Mouse (Mus musculus): ENCODE measurements around the gene Gm3029. TPM values are rescaled to one million over a fixed set of nuclear protein-coding genes. Genes with fewer than 3 reads are reported as not detected.

Gm3029 gene
- not detected in 2 replicates for polyA plus RNA-seq (2015; fragmentation: Nextera tagmentation; extraction: Ambion mirVana)

GRCm38 (mm10) chr14:3931456-3931855 lies at the start of gene Gm3029:
Gene Gm3029 (plus strand): TSS chr14:3931756.

GRCm38 (mm10) chr14:3883872-3884271 lies 47.7 kb upstream of the Gm3029 start, which contains the start of gene Gm2916:
Gene Gm2916 (plus strand): TSS chr14:3884172.

GRCm38 (mm10) chr14:3963247-3963646 lies 31.7 kb downstream of the Gm3029 start, which contains the start of gene Gm3095:
Gene Gm3095 (plus strand): TSS chr14:3963547.

Other genes with a start within 250 kb of the Gm3029 start
- gene Gm3043, start 243.0 kb upstream of the Gm3029 start, polyA plus RNA-seq (2015; fragmentation: Nextera tagmentation; extraction: Ambion mirVana), result not detected in 2 replicates
- 4.1 and 6.6 TPM in 2 replicates for gene Gm3002, start 121.7 kb upstream of the Gm3029 start, polyA plus RNA-seq (2015; fragmentation: Nextera tagmentation; extraction: Ambion mirVana)
- gene Gm3033, start 85.5 kb upstream of the Gm3029 start, polyA plus RNA-seq (2015; fragmentation: Nextera tagmentation; extraction: Ambion mirVana), result not detected in 2 replicates
- gene Gm2916, start 47.6 kb upstream of the Gm3029 start, polyA plus RNA-seq (2015; fragmentation: Nextera tagmentation; extraction: Ambion mirVana), result not detected in 2 replicates
- 1.6 and 2.2 TPM in 2 replicates for gene Gm3095, start 31.8 kb downstream of the Gm3029 start, polyA plus RNA-seq (2015; fragmentation: Nextera tagmentation; extraction: Ambion mirVana)
- not detected in 2 replicates for gene Gm3099, start 66.6 kb downstream of the Gm3029 start, polyA plus RNA-seq (2015; fragmentation: Nextera tagmentation; extraction: Ambion mirVana)
- 2.2 and 4.6 TPM in 2 replicates for gene Gm5796, start 92.2 kb downstream of the Gm3029 start, polyA plus RNA-seq (2015; fragmentation: Nextera tagmentation; extraction: Ambion mirVana)
- not detected in 2 replicates for gene Gm3115, start 152.4 kb downstream of the Gm3029 start, polyA plus RNA-seq (2015; fragmentation: Nextera tagmentation; extraction: Ambion mirVana)
- gene Gm8108, start 178.8 kb downstream of the Gm3029 start, polyA plus RNA-seq (2015; fragmentation: Nextera tagmentation; extraction: Ambion mirVana), result 3.8 and 4.1 TPM in 2 replicates
- not detected in 2 replicates for gene Gm3127, start 233.3 kb downstream of the Gm3029 start, polyA plus RNA-seq (2015; fragmentation: Nextera tagmentation; extraction: Ambion mirVana)

All from neural tube, postnatal 0 days (tissue).